Mouse (Mus musculus) duodenum, adult 2 months (tissue): Measurements from ENCODE around the gene Olfr15. TPM values are rescaled to one million over a fixed set of nuclear protein-coding genes. Genes with fewer than 3 reads are reported as not detected.

Experiments used
- polyA plus RNA-seq: library from polyadenylated mRNA; depleted of rRNA; stranded (reverse); fragments of >200 nt; gene quantifications from 2 replicates; pipeline ENCODE4 v1.2.3, GENCODE M21; 2012; ENCODE audit warnings: low replicate concordance; rRNA removed

The Olfr15 gene
- not detected in 2 replicates for polyA plus RNA-seq

DNA sequence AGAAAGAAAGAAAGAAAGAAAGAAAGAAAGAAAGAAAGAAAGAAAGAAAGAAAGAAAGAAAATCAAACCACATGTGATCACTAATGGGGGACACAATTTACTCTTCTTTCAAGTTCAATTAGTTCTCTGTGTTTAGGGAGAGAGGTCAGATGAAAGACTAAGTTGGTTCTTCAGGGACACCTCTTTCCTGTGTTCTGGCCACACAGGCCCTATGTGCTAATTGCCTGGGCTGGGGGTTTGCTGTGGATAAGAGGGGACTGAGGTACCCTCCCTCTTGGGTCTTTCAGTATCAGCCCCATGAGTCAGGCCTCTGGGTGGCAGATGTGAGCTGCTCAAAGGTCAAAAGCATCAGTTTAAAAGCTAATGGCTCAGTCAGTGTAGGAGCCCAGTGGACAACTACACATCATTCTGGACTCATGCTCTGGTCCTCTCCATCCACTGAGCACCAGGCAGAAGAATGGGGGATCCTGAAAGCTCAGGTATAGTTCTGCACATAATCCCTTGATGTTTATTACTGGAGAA lies at the start of gene Olfr15:
Gene Olfr15 (plus strand): TSS at position 291 of the 522 bp plus-strand sequence.

DNA sequence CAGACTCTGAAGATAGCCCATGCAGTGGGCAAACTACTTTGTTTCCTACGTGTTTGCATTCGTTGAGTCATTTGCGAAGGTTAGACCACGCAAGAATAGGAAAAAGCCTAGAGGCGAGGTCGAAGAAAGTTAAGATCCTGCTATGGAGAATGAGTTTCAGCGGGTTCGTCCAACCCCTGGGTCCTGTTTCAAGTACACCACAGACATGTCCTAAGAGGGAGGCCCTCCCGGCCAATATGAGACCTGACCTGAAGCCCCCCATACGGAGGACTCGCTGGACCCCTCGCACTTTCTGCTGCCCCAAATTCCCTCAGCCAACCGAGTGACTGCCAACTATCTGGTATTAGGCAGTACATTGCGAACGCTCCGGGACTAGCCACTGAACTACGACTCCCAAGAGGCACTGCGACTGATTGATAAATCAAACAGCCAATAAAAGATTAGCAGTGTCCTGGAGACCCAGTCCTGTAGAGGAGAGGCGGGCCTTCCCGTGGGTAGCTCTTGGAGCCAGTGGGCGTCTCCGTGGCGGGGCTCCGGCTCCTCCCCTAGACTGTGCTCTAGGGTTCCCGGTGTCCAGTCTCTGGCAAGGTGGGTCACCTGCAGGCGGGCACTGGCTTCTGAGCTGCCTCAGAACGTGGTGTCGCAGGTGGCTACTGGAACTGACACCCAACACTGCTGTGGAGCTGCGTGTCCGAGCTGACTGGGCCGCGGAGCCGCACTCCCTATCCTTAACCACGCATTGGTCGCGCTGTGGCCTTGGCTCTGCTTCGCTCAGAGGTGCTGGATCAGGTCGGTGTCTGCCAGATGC lies 16.2 kb downstream of the Olfr15 start, which contains the start of gene Zfp174:
Gene Zfp174 (plus strand): TSS at position 558 of the 808 bp plus-strand sequence.

DNA sequence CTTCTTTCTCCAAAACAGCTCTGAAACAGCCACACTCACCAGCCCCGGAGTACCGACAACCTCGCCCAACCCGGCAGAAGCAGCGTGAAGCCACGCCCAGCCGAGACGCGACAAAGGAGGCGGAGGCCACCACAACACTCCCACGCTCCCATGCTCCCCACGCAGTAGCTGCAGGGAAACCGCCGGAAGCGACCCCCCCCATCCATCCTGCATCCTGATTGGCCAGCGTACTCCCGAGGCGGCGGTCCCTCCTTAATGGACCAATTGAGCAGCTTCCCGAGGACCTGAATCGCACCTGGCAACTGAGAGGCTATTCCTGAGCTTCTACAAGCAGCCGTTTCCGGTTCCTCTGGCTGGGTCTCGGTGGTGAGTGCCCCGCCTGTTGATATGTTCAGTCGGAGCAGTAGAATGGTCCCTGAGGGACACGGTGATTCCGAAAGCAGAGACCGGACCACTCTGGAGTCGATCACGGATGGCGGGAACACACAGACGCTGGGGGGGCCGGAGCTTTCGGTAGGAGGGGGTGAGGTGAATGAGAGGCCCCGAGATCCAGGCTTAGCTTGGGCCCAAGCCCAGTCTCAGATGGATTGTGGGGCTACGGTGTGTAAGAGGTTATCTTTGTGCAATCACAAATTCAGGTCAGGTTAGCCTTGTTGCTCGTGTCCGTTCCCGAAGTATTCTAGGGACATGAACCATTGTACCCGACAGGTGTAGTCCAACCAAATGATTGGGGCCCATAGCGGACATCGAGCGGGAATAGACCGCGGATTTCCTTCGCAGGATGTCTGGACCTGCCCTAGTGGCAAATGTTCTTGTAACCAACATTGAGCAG lies 41.8 kb downstream of the Olfr15 start, which contains the start of gene Naa60:
Gene Naa60 (plus strand): TSS at position 160 of the 832 bp plus-strand sequence.

DNA sequence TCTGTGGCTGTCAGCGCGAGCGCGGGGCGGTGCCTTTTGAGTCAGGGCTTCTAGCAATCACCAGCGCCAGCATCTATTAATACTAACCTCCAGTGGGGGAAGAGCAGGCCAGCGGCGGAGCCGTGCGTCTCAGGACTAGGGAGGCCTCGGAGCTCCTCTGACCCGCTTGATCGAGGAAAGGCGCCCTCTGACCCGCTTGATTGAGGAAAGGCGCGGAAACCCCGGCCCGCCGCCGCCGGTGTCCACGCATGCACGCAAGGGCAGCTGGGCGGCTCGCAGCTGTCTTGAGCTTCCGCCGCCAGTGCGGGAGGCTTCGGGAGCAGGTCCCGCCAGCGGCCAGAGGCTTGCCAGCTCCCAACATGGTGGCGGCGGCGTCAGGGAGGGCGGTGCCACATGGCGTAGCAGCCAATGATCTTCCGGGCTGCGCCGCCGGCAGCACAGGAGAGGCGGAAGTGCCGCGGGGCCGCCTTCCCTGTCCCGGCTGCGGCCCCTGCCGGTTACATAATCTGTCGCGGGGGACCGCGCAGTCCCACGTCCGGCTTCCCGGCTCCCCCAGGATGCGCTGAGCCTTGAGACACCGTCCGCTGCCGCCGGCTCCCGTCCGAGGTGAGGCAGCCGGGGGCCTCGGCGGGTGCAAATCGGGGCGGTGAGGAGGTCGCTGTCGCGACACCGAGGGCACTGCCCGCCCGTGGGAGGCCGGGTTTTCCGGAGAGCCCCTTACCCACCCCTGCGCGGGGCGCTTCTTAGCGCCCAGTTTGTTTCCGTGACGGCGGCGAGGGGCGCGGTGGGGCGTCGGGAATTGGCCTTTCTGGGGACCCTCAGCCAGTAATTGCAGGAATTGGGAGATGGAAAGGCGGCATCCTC lies 53.8 kb downstream of the Olfr15 start, which contains the start of the genes Zfp597 and Gm20695:
Gene Zfp597 (minus strand): TSS at position 361 of the 864 bp plus-strand sequence.
Gene Gm20695 (plus strand): TSS at position 448 of the 864 bp plus-strand sequence.

Other genes starting within 250 kb of the Olfr15 start
- gene Olfr161, start 239.8 kb upstream of the Olfr15 start, polyA plus RNA-seq = not detected in 2 replicates
- gene Mefv, start 112.8 kb upstream of the Olfr15 start, polyA plus RNA-seq = 0.05 and 0.25 TPM in 2 replicates
- 3.8 and 5.0 TPM in 2 replicates for gene Zfp263, start 86.8 kb upstream of the Olfr15 start, polyA plus RNA-seq
- gene Zfp174, start 16.4 kb downstream of the Olfr15 start, polyA plus RNA-seq = 0.18 and 0.47 TPM in 2 replicates
- gene Naa60, start 41.5 kb downstream of the Olfr15 start, polyA plus RNA-seq = 63.9 and 68.5 TPM in 2 replicates
- 0.78 and 0.83 TPM in 2 replicates for gene Zfp597, start 53.7 kb downstream of the Olfr15 start, polyA plus RNA-seq
- gene Gm20695, start 53.8 kb downstream of the Olfr15 start, polyA plus RNA-seq = not detected in 2 replicates
- 9.4 and 13.7 TPM in 2 replicates for gene 1700037C18Rik, start 77.8 kb downstream of the Olfr15 start, polyA plus RNA-seq
- gene Cluap1, start 77.9 kb downstream of the Olfr15 start, polyA plus RNA-seq = 2.4 and 3.1 TPM in 2 replicates
- 3.6 and 3.9 TPM in 2 replicates for gene Nlrc3, start 145.8 kb downstream of the Olfr15 start, polyA plus RNA-seq
- 20.3 and 32.0 TPM in 2 replicates for gene Slx4, start 172.9 kb downstream of the Olfr15 start, polyA plus RNA-seq
- gene Dnase1, start 206.1 kb downstream of the Olfr15 start, polyA plus RNA-seq = 28.5 and 730 TPM in 2 replicates
- gene Trap1, start 246.9 kb downstream of the Olfr15 start, polyA plus RNA-seq = 38.8 and 80.8 TPM in 2 replicates